Mouse (Mus musculus): ENCODE results near the gene Sdc1. TPM values are rescaled to one million over a fixed set of nuclear protein-coding genes. Genes with fewer than 3 reads are reported as not detected.
A peak's percentile ranks its signal among the peaks of the same experiment; 100 is the strongest.

Gene Sdc1
- polyA plus RNA-seq, 1 experiment from 2014 or later: 175 TPM

DNA sequence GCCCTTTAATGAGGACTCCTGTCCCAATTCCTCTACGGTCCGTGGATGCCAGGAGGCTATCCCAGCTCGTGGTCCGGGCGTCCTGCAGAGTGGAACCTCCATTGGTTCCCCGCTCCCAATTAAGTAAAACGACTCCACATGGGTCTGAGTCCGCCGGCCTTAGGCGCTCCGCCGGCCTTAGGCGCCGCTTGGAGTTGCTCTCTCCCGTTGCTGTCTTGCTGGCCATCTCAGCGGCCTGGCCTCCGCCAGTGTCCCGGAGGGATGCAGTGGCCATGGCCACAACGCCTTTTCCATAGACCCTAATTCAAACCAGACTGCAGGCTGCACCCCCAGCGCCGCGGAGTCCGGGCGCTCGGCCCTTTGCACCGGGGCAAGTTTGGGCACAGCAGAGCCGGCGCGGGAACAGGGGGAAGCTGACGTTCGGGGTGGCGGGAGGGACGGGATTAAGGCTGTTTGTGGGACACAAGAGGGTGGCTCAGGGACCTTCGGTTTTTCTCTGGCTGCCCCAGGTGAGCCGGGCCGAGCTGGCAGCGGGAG is 789 bp downstream of the Sdc1 start:
- Histone ChIP-seq H3K4me1 (replicated peaks; ENCODE audit: control insufficient read depth, insufficient read depth) (peaks cover 4% of the 10 kb centered on the region), H3K9ac (ENCODE audit: low read length) (peak overlapping the region; percentile 85), H3K4me3 (ENCODE audit: low read depth, low read length) (peak overlapping the region; percentile 84), H3K36me3 (ENCODE audit: control insufficient read depth, insufficient read depth, low read length) (no peaks in the 10 kb centered on the region), H3K9me3 (ENCODE audit: control insufficient read depth, low read length) (no peaks in the 10 kb centered on the region), H3K4me2 (replicated peaks; ENCODE audit: low read depth) (peak overlapping the region; percentile 96), H3K27me3 (ENCODE audit: control insufficient read depth, insufficient read depth, low read length) (no peaks in the 10 kb centered on the region), H3K27ac (replicated peaks) (peak overlapping the region; percentile 91)
- TF ChIP-seq CTCF (IDR thresholded peaks at IDR 0.05; ENCODE audit: low read depth): no peak
- DNase-seq (ENCODE audit: low spot score) (peak; percentile 49), ATAC-seq (ENCODE audit: low FRiP score, low TSS enrichment) (peak; percentile 16; the same call in 1 of the 2 replicates)
- under 1% methylated on average over 37 of the region's 37 CpGs for WGBS

DNA sequence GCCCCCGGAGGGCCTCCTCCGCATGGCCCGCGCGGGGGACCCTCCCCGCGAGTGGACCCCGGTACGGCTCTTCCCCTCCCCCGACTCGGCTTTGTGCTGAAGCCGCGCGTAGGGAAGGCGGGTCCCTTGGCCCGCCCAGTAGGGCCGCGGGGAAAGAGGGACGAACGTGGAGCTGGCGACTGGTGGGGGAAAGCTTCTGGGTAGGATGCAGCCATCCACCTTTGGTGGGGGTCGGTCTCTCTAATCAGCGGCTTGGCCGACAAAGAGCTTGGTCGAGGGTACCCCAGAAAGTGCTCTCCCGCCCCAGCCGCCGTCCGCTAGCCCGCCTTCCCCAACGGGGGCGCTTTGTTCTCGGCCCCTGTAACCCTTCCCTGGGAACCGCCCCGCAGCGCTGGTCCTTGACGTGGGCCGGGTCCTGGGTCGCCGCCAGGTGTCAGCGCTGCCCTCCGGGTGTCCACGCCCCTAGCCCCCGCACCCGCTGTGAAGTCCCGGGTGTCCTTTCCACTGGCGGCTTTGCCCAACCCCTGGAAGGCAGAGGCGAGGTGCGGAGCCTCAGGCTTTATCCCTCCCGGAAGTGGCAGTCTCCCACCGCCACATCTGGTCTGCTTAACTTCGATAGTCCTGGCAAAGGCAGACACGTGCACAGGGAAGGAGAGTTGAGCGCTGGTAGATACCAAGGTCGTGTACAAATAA is 1.5 kb downstream of the Sdc1 start:
- Histone ChIP-seq H3K9me3 (ENCODE audit: control insufficient read depth, low read length) (no peaks in the 10 kb centered on the region), H3K4me3 (ENCODE audit: low read depth, low read length) (peak overlapping the region; percentile 84), H3K27me3 (ENCODE audit: control insufficient read depth, insufficient read depth, low read length) (no peaks in the 10 kb centered on the region), H3K36me3 (ENCODE audit: control insufficient read depth, insufficient read depth, low read length) (no peaks in the 10 kb centered on the region), H3K4me2 (replicated peaks; ENCODE audit: low read depth) (peak overlapping the region; percentile 96), H3K4me1 (replicated peaks; ENCODE audit: control insufficient read depth, insufficient read depth) (peaks cover 6% of the 10 kb centered on the region), H3K27ac (replicated peaks) (peak overlapping the region; percentile 91), H3K9ac (ENCODE audit: low read length) (peak overlapping the region; percentile 85)
- WGBS: under 1% methylated on average over 50 of the region's 55 CpGs
- peak; percentile 82 for DNase-seq (ENCODE audit: low spot score)
- peak; percentile 55 for TF ChIP-seq CTCF (IDR thresholded peaks at IDR 0.05; ENCODE audit: low read depth)
- TF ChIP-seq EP300 (optimal IDR thresholded peaks at IDR 0.05): no peak
- peak; percentile 19 for ATAC-seq (ENCODE audit: low FRiP score, low TSS enrichment)

DNA sequence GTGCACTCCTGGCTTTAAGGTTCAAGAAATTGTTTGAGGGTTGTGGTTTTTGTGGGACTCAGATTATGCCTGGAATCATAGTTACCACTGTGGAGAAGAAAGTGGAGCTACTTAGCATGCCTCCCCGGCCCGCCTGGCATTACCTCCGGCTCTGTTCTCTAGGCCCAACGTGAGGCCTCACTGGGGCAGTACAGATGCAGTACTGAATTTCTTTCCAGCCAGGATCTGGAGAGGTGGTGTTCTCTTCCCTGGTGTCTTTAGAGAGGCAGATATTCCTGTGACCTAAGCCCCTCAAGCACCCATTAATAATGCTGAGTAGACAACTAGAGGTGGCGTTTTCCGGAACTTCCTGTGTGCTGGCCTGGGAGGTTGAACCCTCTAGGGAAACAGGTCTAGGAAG is 2.2 kb downstream of the Sdc1 start:
- Histone ChIP-seq H3K4me1 (replicated peaks; ENCODE audit: control insufficient read depth, insufficient read depth) (peaks cover 9% of the 10 kb centered on the region), H3K36me3 (ENCODE audit: control insufficient read depth, insufficient read depth, low read length) (no peaks in the 10 kb centered on the region), H3K9me3 (ENCODE audit: control insufficient read depth, low read length) (no peaks in the 10 kb centered on the region), H3K9ac (ENCODE audit: low read length) (peak overlapping the region; percentile 85), H3K27ac (replicated peaks) (peak overlapping the region; percentile 91), H3K27me3 (ENCODE audit: control insufficient read depth, insufficient read depth, low read length) (no peaks in the 10 kb centered on the region), H3K4me2 (replicated peaks; ENCODE audit: low read depth) (peak overlapping the region; percentile 96), H3K4me3 (ENCODE audit: low read depth, low read length) (peak overlapping the region; percentile 84)
- ATAC-seq (ENCODE audit: low FRiP score, low TSS enrichment) (no peak), DNase-seq (ENCODE audit: low spot score) (no peak)
- 21% methylated on average over 6 of the region's 6 CpGs for WGBS
- TF ChIP-seq CTCF (IDR thresholded peaks at IDR 0.05; ENCODE audit: low read depth): no peak

DNA sequence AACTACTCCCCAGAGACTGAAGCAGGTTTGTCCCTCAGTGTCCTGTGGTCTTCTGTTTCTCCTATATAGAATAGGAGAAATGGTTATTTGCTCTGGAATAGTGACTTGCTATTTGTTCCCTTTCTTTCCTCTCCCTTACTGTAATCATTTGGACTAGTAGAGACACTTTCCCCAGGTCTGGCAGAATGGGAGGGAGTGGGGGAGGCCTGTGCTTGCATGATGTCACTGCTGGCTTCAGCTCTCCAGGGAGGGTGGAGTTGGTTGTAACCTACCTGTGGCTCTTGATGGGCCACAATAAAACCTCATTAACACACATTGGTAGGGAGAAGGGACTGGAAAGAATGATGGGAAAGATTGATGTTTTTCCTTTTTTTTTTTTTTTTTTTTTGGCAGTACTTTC is 3.1 kb downstream of the Sdc1 start:
- Histone ChIP-seq H3K27ac (replicated peaks) (peak overlapping the region; percentile 30), H3K36me3 (ENCODE audit: control insufficient read depth, insufficient read depth, low read length) (no peaks in the 10 kb centered on the region), H3K9ac (ENCODE audit: low read length) (peak overlapping the region; percentile 32; the same call in 1 of the 2 replicates), H3K4me1 (replicated peaks; ENCODE audit: control insufficient read depth, insufficient read depth) (peaks cover 9% of the 10 kb centered on the region), H3K9me3 (ENCODE audit: control insufficient read depth, low read length) (no peaks in the 10 kb centered on the region), H3K27me3 (ENCODE audit: control insufficient read depth, insufficient read depth, low read length) (no peaks in the 10 kb centered on the region), H3K4me3 (ENCODE audit: low read depth, low read length) (no peak overlapping the region), H3K4me2 (replicated peaks; ENCODE audit: low read depth) (peak overlapping the region; percentile 96; the same call in 1 of the 2 replicates)
- DNase-seq (ENCODE audit: low spot score) (no peak), ATAC-seq (ENCODE audit: low FRiP score, low TSS enrichment) (no peak)
- TF ChIP-seq CTCF (IDR thresholded peaks at IDR 0.05; ENCODE audit: low read depth) (no peak), EP300 (optimal IDR thresholded peaks at IDR 0.05) (no peak)

DNA sequence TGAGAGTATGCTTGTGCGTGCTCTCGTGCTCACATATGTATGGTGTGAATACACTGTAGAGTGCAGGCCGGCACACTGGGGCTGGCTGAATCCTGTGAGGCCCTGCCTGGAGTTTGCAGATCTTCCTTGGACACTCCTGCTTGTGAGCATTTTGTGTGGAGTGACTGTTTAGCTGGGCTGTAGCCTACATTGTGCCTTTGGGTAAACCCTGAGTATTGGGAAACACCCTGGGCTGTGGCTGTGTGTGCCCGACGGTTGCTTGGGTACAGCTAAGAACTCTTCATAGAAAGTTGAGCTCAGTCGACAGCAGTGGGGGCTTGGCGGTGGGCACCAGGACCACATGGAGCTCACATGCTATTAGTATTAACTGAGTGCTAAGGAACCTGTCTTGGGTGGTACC is 5.1 kb downstream of the Sdc1 start:
- H3K27ac ChIP-seq (replicated peaks): peak overlapping the region; percentile 78
- TF ChIP-seq EP300 (optimal IDR thresholded peaks at IDR 0.05) (no peak), CTCF (IDR thresholded peaks at IDR 0.05; ENCODE audit: low read depth) (no peak)
- no peaks in the 10 kb centered on the region for H3K36me3 ChIP-seq (ENCODE audit: control insufficient read depth, insufficient read depth, low read length)
- DNase-seq (ENCODE audit: low spot score) (no peak), ATAC-seq (ENCODE audit: low FRiP score, low TSS enrichment) (peak; percentile 19)
- H3K4me1 ChIP-seq (replicated peaks; ENCODE audit: control insufficient read depth, insufficient read depth): peaks cover 9% of the 10 kb centered on the region
- H3K27me3 ChIP-seq (ENCODE audit: control insufficient read depth, insufficient read depth, low read length): no peaks in the 10 kb centered on the region
- H3K4me3 ChIP-seq (ENCODE audit: low read depth, low read length): no peak overlapping the region
- peak overlapping the region; percentile 29 for H3K4me2 ChIP-seq (replicated peaks; ENCODE audit: low read depth)
- no peaks in the 10 kb centered on the region for H3K9me3 ChIP-seq (ENCODE audit: control insufficient read depth, low read length)
- 64% methylated on average over 7 of the region's 7 CpGs for WGBS
- H3K9ac ChIP-seq (ENCODE audit: low read length): no peak overlapping the region

DNA sequence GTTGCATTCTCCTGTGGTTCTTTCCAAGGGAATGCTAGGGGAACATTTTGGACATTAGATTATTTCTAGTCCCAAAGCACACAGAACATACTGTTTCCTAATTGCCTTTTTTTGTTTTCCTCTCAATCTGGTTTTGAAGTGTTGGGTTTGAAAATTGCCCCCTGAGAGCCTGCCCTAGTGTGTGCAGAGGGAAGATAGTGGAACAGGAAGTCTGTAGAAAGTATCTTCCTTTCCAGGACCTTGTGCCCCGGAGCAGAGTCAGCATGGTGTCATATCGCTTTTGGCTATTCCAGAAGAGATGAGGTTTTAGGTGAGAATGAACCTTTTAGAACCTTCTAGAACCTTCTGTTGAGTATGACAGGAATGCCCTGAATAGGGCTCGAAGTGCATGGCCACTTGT is 5.6 kb downstream of the Sdc1 start:
- Histone ChIP-seq H3K36me3 (ENCODE audit: control insufficient read depth, insufficient read depth, low read length) (no peaks in the 10 kb centered on the region), H3K4me2 (replicated peaks; ENCODE audit: low read depth) (peak overlapping the region; percentile 29), H3K9ac (ENCODE audit: low read length) (no peak overlapping the region), H3K27ac (replicated peaks) (peak overlapping the region; percentile 78), H3K4me3 (ENCODE audit: low read depth, low read length) (no peak overlapping the region), H3K4me1 (replicated peaks; ENCODE audit: control insufficient read depth, insufficient read depth) (peaks cover 9% of the 10 kb centered on the region), H3K27me3 (ENCODE audit: control insufficient read depth, insufficient read depth, low read length) (no peaks in the 10 kb centered on the region), H3K9me3 (ENCODE audit: control insufficient read depth, low read length) (no peaks in the 10 kb centered on the region)
- TF ChIP-seq CTCF (IDR thresholded peaks at IDR 0.05; ENCODE audit: low read depth) (no peak), EP300 (optimal IDR thresholded peaks at IDR 0.05) (no peak)
- no peak for DNase-seq (ENCODE audit: low spot score)
- WGBS: 70% methylated on average over 3 of the region's 3 CpGs
- no peak for ATAC-seq (ENCODE audit: low FRiP score, low TSS enrichment)

Measured in stomach, postnatal 0 days (tissue).